Mouse (Mus musculus) bone marrow, adult 2 months (tissue): ENCODE results near the gene Pla2g4e. TPM values are rescaled to one million over a fixed set of nuclear protein-coding genes. Genes with fewer than 3 reads are reported as not detected.

Source experiments
- H3K27ac ChIP-seq: fragments of 200-500 bp; 2 replicates; pipeline ENCODE4 v1.5.1; 2012; ENCODE audit warnings: low read depth, mild to moderate bottlenecking, control low read depth, inconsistent platforms, low read length; ENCODE audit not compliant: control insufficient read depth, poor library complexity, insufficient read depth
- H3K4me1 ChIP-seq: fragments of 200-500 bp; 2 replicates; pipeline ENCODE4 v1.6.1; 2011; ENCODE audit warnings: low read length; ENCODE audit not compliant: control insufficient read depth, insufficient read depth
- H3K4me3 ChIP-seq: fragments of 200-500 bp; replicated peaks from 2 replicates; pipeline ENCODE3; 2011; ENCODE audit warnings: mild to moderate bottlenecking, low read depth, low read length, control low read depth; ENCODE audit not compliant: control insufficient read depth
- CTCF ChIP-seq: fragments of 200-500 bp; IDR thresholded peaks from 2 replicates; pipeline ENCODE4 v1.5.1; 2011; ENCODE audit warnings: low read length, control low read depth; ENCODE audit not compliant: control insufficient read depth, insufficient read depth
- POLR2A ChIP-seq: fragments of 200-500 bp; IDR thresholded peaks from 2 replicates; pipeline ENCODE4 v1.6.1; 2011; ENCODE audit warnings: low read depth, mild to moderate bottlenecking, control low read depth, low read length, borderline replicate concordance; ENCODE audit not compliant: control insufficient read depth
- WGBS: fragments of 180-500 bp; shearing (Covaris S2); methylation state at CpG from one replicate; pipeline ENCODE4 v1.1.7; 2018; 5-methylcytosine and 5-hydroxymethylcytosine counted together
- polyA plus RNA-seq: library from polyadenylated mRNA; stranded (reverse); fragments of >200 nt; gene quantifications from 2 replicates; pipeline ENCODE4 v1.2.4, GENCODE M21; 2011; ENCODE audit warnings: low replicate concordance; ENCODE audit not compliant: missing spikeins, insufficient read depth, insufficient read length

Pla2g4e gene
- polyA plus RNA-seq, 1 experiment, result not detected

GRCm38 (mm10) chr2:120178936-120179335 lies 66.2 kb downstream of the Pla2g4e start:
- no peak for TF ChIP-seq CTCF
- TF ChIP-seq POLR2A, result no peak
- H3K4me3 ChIP-seq, result no peak overlapping the region
- H3K4me1 ChIP-seq, result no peaks in the 10 kb centered on the region
- no peak overlapping the region for H3K27ac ChIP-seq

GRCm38 (mm10) chr2:120173718-120174117 lies 71.4 kb downstream of the Pla2g4e start:
- 22% methylated on average over 10 of the region's 10 CpGs for WGBS
- Histone ChIP-seq H3K4me1 (no peaks in the 10 kb centered on the region), H3K27ac (no peak overlapping the region), H3K4me3 (no peak overlapping the region)
- TF ChIP-seq CTCF, result peak; percentile 55
- no peak for TF ChIP-seq POLR2A

- H3K4me1 ChIP-seq, result no peaks in the 10 kb centered on the region
- WGBS, result 79% methylated on average over 7 of the region's 7 CpGs
- no peak for TF ChIP-seq CTCF
- no peak for TF ChIP-seq POLR2A
- H3K4me3 ChIP-seq, result no peak overlapping the region
- H3K27ac ChIP-seq, result no peak overlapping the region
Measured at GRCm38 (mm10) chr2:120171362-120171761, 73.8 kb downstream of the Pla2g4e start.

- 14% methylated on average over 1 of the region's 1 CpGs for WGBS
- Histone ChIP-seq H3K27ac (no peak overlapping the region), H3K4me3 (no peak overlapping the region), H3K4me1 (no peaks in the 10 kb centered on the region)
- 0 out of 2 replicates have a peak, but pooled peaks have one; percentile 15 for TF ChIP-seq CTCF
- no peak for TF ChIP-seq POLR2A
Measured at GRCm38 (mm10) chr2:120170726-120171125, 74.4 kb downstream of the Pla2g4e start.

GRCm38 (mm10) chr2:120169382-120169781 lies 75.8 kb downstream of the Pla2g4e start:
- no peak for TF ChIP-seq POLR2A
- TF ChIP-seq CTCF, result no peak
- WGBS, result 74% methylated on average over 3 of the region's 3 CpGs
- no peak overlapping the region for H3K4me3 ChIP-seq
- no peak overlapping the region for H3K27ac ChIP-seq
- H3K4me1 ChIP-seq, result no peaks in the 10 kb centered on the region

GRCm38 (mm10) chr2:120167763-120168162 lies 77.4 kb downstream of the Pla2g4e start:
- TF ChIP-seq CTCF (no peak), POLR2A (no peak)
- Histone ChIP-seq H3K27ac (no peak overlapping the region), H3K4me1 (no peaks in the 10 kb centered on the region), H3K4me3 (no peak overlapping the region)
- 88% methylated on average over 8 of the region's 8 CpGs for WGBS

DNA sequence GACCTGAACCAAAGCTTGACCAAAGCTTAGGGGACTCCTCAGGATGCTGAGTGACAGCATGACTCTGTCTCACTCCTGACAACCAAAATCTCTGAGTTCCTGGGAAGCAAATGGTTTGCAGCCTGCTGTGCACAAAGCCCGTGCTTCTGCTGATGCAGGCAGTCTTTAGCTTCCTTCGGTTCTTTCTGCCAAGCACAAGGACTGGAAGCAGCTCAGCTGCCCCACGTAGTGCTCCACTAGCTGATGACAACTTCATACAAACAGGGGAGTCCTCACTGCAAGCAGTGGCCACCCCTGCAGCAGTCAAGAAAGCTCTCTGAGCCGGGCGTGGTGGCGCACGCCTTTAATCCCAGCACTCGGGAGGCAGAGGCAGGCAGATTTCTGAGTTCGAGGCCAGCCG lies 79.7 kb downstream of the Pla2g4e start:
- Histone ChIP-seq H3K4me1 (no peaks in the 10 kb centered on the region), H3K27ac (no peak overlapping the region)

DNA sequence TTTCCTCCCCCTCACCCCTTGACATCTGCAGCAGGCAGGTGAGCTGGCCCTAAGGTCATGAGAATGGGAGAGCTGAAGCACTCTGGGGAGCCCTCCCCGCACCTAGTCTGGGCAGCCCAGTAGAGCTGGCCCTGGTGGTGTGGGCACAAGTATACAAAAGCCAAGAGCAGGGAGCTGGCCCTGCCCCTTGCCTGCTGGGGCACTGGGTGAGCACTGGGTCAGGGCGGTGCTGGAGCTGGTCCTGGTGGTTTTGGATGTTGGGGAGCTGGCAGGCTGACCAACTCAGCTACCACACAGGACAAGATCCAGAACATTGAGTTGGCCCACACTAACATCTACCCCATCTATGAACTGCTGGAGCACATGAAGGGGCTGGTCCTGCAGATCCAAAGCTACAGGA lies 85.7 kb downstream of the Pla2g4e start:
- Histone ChIP-seq H3K4me3 (no peak overlapping the region), H3K27ac (peak overlapping the region; percentile 76), H3K4me1 (no peaks in the 10 kb centered on the region; the same call in 1 of the 2 replicates)
- WGBS, result 71% methylated on average over 2 of the region's 2 CpGs
- TF ChIP-seq POLR2A (no peak), CTCF (no peak)

More for the DNA sequence above, 79.7 kb downstream of the Pla2g4e start:
- TF ChIP-seq POLR2A, result no peak
- TF ChIP-seq CTCF, result no peak
- H3K4me3 ChIP-seq, result no peak overlapping the region
- WGBS, result 83% methylated on average over 10 of the region's 10 CpGs

GRCm38 (mm10) chr2:120158846-120159245 lies 86.3 kb downstream of the Pla2g4e start:
- no peak for TF ChIP-seq POLR2A
- no peak for TF ChIP-seq CTCF
- Histone ChIP-seq H3K27ac (no peak overlapping the region), H3K4me3 (no peak overlapping the region), H3K4me1 (no peaks in the 10 kb centered on the region; the same call in 1 of the 2 replicates)
- 15% methylated on average over 1 of the region's 1 CpGs for WGBS
